Mouse (Mus musculus): ENCODE measurements around the gene Syt16. TPM values are rescaled to one million over a fixed set of nuclear protein-coding genes. Genes with fewer than 3 reads are reported as not detected.

Syt16 gene
- not detected for total RNA-seq (2021)

DNA sequence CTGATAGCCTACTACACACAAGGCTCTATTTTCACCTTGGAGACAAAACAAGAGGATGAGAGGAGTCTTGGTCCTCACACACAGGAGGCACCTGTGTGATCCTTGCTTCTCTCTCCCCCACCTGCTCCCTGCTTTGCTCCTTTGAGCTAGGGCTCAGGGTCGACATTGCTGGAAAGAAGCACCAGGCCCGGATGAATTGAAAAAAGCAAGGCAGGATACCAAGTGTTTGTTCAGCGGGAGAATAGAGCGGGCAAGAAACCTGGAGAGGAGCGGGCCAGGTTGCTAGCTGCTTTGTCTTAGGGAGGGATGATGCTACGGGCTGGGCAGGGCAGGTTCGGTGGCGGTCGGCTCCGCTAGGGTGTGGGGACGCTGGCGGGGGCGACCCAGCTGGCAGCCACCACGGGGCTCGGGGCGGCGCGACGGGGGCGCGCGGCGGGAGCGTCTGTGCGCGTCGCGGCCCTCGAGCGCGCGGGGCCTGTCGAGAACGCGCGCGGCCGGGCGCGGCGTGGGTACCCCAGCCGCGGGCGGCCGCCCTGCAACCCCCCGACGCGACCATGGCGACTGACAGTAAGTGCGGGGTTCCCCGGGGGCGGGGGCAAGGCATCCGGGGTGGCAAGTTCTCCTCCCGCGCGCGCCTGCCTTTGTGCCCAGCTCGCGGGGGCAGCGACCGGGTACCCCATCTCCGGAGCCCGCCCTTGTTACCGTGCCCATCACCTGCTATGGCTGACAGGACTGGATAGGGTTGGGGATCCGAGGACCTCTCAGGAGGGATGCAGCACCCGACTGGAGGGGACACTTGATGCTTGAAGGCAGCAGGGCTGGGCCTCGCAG, at the start of gene Syt16:
TSS of gene Syt16 (plus strand) at position 365 of the 831 bp plus-strand sequence.
- DNase-seq (ENCODE audit: low spot score): no peak
- intact Hi-C loops (cut with DNase I): no loop called here

GRCm38 (mm10) chr12:73948415-73948814, 49.0 kb upstream of the Syt16 start:
- intact Hi-C loops (cut with DNase I): loop anchor here (5.0 kb wide), 1 partner anchor 36 kb away; no protein-coding TSS in a partner anchor
- DNase-seq (ENCODE audit: low spot score): no peak

GRCm38 (mm10) chr12:73949318-73950058, 48.0 kb upstream of the Syt16 start:
- intact Hi-C loops (cut with DNase I): loop anchor here (5.0 kb wide), 1 partner anchor 37 kb away; no protein-coding TSS in a partner anchor
- peak; percentile 22 for DNase-seq (ENCODE audit: low spot score)

GRCm38 (mm10) chr12:73952879-73953278, 44.6 kb upstream of the Syt16 start:
- intact Hi-C loops (cut with DNase I): no loop called here

DNA sequence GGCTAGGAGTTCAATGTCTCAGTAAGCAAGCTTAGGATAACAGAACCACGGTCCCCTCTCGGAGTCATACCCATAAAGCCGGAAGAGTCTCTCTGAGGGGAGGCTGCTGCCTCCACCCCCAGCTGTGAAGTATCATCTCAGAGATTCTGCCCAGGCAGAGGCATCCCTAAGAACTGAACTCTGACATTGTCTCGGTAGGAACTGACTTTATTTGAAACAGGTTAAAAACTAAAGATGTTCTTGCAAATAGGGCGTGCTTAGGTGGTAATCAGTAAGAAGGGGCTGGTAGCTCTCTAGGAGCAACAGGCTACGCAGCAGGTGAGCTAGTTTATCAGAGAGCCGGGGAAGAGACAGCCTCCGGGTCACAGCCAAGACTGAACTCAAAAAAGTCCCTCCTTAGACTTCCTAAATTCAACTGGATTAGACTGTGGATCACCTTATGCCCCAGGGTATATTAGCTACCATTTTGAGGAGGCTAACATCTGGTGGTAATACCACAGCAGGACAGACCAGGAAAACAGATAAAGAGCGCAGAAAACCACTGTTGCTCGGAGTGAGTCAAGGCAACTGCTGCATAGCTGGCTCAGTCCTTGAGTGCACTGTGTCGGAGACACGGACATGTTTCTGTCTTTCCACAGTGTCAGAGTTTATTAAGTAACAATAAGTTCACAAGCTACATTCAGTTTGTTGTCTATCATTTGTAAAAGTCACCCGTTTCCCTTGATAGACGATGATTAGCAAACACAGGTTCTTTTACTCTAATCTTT, 43.9 kb upstream of the Syt16 start:
- intact Hi-C loops (cut with DNase I): no loop called here
- DNase-seq (ENCODE audit: low spot score): no peak

More at GRCm38 (mm10) chr12:73952879-73953278, 44.6 kb upstream of the Syt16 start:
- DNase-seq (ENCODE audit: low spot score): no peak

DNA sequence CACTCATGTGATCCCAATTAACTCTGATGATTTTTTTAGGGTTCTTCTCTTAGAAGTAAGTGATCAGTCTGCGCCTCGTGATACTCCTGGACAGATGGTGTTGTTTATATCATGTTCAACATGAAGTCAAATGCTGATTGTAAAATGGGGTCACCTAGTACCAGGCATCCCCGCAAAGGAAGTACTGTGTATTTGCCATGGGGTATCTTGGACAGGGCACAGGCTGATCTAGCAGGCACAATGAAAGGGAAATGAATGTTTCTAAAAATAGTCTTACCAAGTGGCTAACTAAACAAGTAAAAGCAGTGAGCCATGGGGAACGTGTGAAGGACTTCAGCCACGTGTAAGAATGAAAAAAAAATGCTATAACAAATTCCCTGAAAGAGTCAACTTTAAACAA, 42.7 kb upstream of the Syt16 start:
- intact Hi-C loops (cut with DNase I): no loop called here
- DNase-seq (ENCODE audit: low spot score): no peak

DNA sequence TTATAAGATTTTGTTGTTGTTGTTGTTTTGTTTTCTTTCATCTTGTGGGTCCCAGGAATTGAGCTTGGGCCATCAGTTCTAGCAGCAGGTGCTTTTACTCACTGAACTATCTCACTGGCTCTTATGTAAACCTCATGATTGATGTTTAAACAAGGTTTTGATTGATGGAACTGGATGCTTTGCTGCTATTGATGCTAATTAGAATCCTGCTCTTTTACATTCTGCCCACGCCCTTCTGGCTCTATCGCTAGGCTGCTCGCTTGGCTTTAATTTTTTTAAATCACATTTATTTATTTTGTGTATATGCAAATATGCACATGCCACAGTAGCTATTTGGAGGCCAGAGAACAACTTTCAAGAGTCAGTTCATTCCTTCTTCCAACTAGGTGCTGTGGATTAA, 39.8 kb upstream of the Syt16 start:
- no peak for DNase-seq (ENCODE audit: low spot score)
- intact Hi-C loops (cut with DNase I): no loop called here

DNA sequence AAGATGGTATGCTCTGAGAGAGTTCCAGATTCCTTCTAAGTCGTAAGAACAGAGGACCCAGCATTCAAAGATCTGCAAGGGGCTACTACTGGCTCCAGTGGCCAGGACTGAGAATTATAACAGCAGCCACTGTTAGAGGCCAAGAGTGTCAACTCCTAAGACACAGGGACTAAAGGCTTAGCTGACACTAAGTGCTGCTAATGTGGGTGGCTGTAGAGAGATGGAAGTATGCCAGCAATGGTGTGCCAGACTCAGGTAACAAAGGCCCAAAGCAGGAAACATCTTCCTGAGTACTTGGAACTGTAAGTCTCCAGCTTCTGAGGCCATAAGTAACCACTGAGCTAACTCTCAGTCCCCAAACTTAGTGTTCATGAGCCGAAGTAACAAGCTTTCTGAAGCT, 38.6 kb upstream of the Syt16 start:
- DNase-seq (ENCODE audit: low spot score): no peak
- intact Hi-C loops (cut with DNase I): no loop called here

GRCm38 (mm10) chr12:73964291-73965281, 32.9 kb upstream of the Syt16 start, which contains the start of gene Snapc1:
Gene Snapc1 (plus strand): TSS chr12:73964481.
- intact Hi-C loops (cut with DNase I): no loop called here

DNA sequence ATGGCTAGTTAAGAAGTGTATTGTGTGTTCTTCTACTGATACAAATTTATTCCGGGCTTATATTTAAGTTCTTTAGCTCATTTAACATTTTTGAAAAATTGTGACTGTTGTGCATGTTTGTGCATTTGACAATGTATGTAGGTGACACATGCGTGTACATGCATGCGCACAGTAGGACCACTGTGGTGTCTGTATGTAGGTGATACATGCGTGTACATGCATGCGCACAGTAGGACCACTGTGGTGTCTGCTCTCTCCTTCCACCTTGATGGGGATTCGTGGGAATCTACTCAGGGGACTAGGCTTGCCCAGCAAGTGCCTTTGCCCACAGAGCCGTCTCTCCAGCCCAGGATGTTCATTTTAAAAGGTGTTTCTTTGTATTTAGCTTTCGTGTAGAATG, 28.3 kb upstream of the Syt16 start:
- no peak for DNase-seq (ENCODE audit: low spot score)
- intact Hi-C loops (cut with DNase I): no loop called here

More at GRCm38 (mm10) chr12:73964291-73965281, 32.9 kb upstream of the Syt16 start, which contains the start of gene Snapc1:
- peak; percentile 92 for DNase-seq (ENCODE audit: low spot score)

DNA sequence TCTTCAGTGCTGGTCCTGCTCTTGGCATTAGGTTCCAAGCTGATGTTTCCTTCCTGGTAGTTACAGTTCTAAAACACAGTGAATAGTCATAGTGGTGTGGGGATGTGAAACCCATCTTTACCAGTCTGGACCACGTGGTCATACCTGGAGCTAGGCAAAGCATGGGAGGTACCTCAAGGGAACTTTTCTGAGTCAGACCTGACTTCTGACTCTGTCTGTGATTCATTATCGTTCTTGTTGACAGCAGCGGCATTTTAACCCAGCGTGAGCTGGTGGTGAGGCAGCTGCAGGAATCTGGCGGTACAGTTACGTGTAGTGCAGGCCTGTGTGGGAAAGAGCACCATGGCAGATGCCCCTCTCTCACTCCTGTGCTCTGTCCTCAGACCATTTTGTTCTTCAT, 22.9 kb upstream of the Syt16 start:
- no peak for DNase-seq (ENCODE audit: low spot score)
- intact Hi-C loops (cut with DNase I): no loop called here

DNA sequence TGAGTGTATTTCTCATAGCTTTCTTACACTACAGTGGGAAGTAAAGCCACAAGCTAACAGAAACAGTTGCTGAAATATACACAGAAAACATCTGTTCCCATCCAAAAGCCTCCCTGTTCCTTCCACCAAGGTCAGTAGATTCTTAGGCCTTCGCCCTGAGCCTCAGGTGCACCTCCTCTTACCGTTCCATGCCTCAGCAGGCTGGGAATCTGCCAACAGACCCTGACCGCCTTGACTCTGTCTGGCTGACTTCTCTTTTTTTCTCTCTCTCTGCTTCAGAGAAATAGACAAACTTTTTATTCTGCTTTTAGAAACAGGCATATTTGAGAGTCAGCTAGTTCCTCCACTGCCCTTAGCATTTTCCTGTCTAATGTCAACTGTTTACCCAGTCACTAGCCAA, 19.3 kb upstream of the Syt16 start:
- intact Hi-C loops (cut with DNase I): no loop called here

GRCm38 (mm10) chr12:73979667-73980066, 17.8 kb upstream of the Syt16 start:
- intact Hi-C loops (cut with DNase I): no loop called here
- DNase-seq (ENCODE audit: low spot score): no peak

More for the DNA sequence above, 19.3 kb upstream of the Syt16 start:
- no peak for DNase-seq (ENCODE audit: low spot score)

- intact Hi-C loops (cut with DNase I): no loop called here
- DNase-seq (ENCODE audit: low spot score): peak; percentile 35
Observed at GRCm38 (mm10) chr12:73982533-73982932, 14.9 kb upstream of the Syt16 start.

DNA sequence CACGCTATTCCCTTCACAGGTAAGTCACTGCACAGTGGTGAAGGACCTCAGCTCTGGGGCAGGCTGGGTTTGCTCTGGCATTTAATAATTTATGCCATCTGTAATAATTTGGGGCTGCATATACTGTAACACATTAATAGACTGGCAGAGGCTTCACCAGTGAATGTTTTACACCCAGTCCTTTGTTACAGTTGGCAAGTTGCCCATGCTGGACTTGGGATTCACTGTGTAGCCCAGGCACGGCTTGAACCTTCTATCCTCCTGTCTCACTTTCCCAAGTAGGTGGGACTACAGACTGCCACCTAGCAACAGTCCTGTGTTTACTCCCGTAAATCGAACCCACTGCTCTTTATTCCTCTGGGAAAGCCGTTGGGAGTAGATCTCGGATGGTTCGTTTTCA, 11.2 kb upstream of the Syt16 start:
- DNase-seq (ENCODE audit: low spot score): no peak
- intact Hi-C loops (cut with DNase I): no loop called here

GRCm38 (mm10) chr12:73988393-73989008, 9.0 kb upstream of the Syt16 start:
- intact Hi-C loops (cut with DNase I): loop anchor here (2.0 kb wide), 1 partner anchor 284 kb away; no protein-coding TSS in a partner anchor
- DNase-seq (ENCODE audit: low spot score): no peak

- DNase-seq (ENCODE audit: low spot score): no peak
- intact Hi-C loops (cut with DNase I): loop anchor here (2.0 kb wide), 1 partner anchor 285 kb away; no protein-coding TSS in a partner anchor
Observed at GRCm38 (mm10) chr12:73989594-73989993, 7.9 kb upstream of the Syt16 start.

DNA sequence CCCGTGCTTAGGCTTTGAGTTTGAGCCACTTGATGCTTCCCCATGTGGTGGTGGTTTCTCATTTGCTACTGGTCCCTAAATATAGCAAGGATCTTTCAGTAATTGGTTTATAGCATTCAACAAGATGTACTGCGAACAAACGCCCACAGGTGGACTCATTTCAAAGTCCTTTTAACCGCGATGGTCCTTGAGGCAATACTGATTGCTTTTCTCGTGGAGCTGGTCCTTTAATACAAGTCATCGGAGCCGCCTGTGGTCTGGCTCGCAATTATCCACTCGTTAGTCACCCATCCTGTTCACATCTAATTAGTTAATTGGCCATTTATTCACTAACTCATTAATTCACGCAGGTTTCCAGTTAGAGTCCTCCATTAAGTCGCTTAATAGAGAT, 560 bp upstream of the Syt16 start:
- no peak for DNase-seq (ENCODE audit: low spot score)
- intact Hi-C loops (cut with DNase I): no loop called here

GRCm38 (mm10) chr12:73998128-73998456, 631 bp downstream of the Syt16 start:
- intact Hi-C loops (cut with DNase I): no loop called here
- DNase-seq (ENCODE audit: low spot score): no peak
